Mouse (Mus musculus): ENCODE results near the gene Tmem92.

Gene Tmem92

GRCm38 (mm10) chr11:94729565-94729964 is 52.9 kb downstream of the Tmem92 start:
- DNase-seq (ENCODE audit: low read depth, low spot score): no peak

- DNase-seq (ENCODE audit: low read depth, low spot score): no peak
These were observed 54.0 kb downstream of the Tmem92 start for GRCm38 (mm10) chr11:94728545-94728944.

DNA sequence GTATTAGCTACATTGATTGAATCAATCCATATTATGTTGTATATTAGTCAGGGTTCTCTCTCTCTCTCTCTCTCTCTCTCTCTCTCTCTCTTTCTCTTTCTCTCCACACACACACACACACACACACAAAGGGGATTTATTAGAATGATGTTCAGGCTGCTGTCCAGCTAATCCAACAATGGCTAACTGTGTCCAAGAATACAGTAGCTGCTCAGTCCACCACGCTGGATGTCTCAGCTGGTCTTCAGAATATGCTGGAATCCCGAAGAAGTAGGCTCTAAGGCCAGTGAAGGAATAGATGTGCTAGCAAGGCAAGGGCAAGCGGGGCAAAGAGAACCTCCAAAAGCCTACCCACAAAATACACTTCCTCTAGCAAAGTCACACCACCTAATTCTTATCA is 55.2 kb downstream of the Tmem92 start:
- no peak for DNase-seq (ENCODE audit: low read depth, low spot score)

All from brain, embryonic 18.5 days (tissue).